Mouse (Mus musculus) embryonic facial prominence, embryonic 11.5 days (tissue): Measurements from ENCODE around the gene Etl4. TPM values are rescaled to one million over a fixed set of nuclear protein-coding genes. Genes with fewer than 3 reads are reported as not detected.

Experiments
- ATAC-seq: fragments of 200-750 bp; cut with Nextera tagmentation; replicated peaks from 2 replicates; pipeline ENCODE4 v1.8.0; 2017; ENCODE audit warnings: low read depth; ENCODE audit not compliant: insufficient number of reproducible peaks, low FRiP score, low TSS enrichment
- DNase-seq: peaks from one replicate; pipeline ENCODE4 v3.0.0-alpha.2; 2015; ENCODE audit warnings: low spot score
- H3K27ac ChIP-seq: fragments of 300-500 bp; sonication (generic); replicated peaks from 2 replicates; pipeline ENCODE4 v1.5.1; 2014; ENCODE audit warnings: mild to moderate bottlenecking, low read depth, low read length, control low read depth
- H3K27me3 ChIP-seq: fragments of 300-500 bp; sonication (generic); 2 replicates; pipeline ENCODE4 v1.6.1; 2014; ENCODE audit warnings: mild to moderate bottlenecking, low read length, moderate library complexity, mixed read lengths; ENCODE audit not compliant: control insufficient read depth, insufficient read depth
- H3K36me3 ChIP-seq: fragments of 300-500 bp; sonication (generic); replicated peaks from 2 replicates; pipeline ENCODE4 v1.6.1; 2014; ENCODE audit warnings: low read depth, mild to moderate bottlenecking, low read length, moderate library complexity, mixed read lengths; ENCODE audit not compliant: control insufficient read depth, insufficient read depth
- H3K4me1 ChIP-seq: fragments of 300-500 bp; sonication (generic); 2 replicates; pipeline ENCODE4 v1.6.1; 2014; ENCODE audit warnings: low read length, mixed read lengths; ENCODE audit not compliant: control insufficient read depth, insufficient read depth
- H3K4me2 ChIP-seq: fragments of 300-500 bp; sonication (generic); 2 replicates; pipeline ENCODE4 v1.6.1; 2014; ENCODE audit warnings: low read depth, mild to moderate bottlenecking, control low read depth, low read length, moderate library complexity
- H3K4me3 ChIP-seq: fragments of 300-500 bp; sonication (generic); 2 replicates; pipeline ENCODE4 v1.5.1; 2014; ENCODE audit warnings: low read depth, low read length, control low read depth
- H3K9ac ChIP-seq: fragments of 300-500 bp; sonication (generic); replicated peaks from 2 replicates; pipeline ENCODE4 v1.6.1; 2014; ENCODE audit warnings: mild to moderate bottlenecking, control low read depth, low read length
- H3K9me3 ChIP-seq: fragments of 300-500 bp; sonication (generic); replicated peaks from 2 replicates; pipeline ENCODE4 v1.6.1; 2016; ENCODE audit warnings: mild to moderate bottlenecking, low read length, inconsistent platforms, mixed read lengths; ENCODE audit not compliant: control insufficient read depth
- WGBS: fragments of 180-500 bp; shearing (Covaris S2); extraction: QIAGEN DNeasy Blood & Tissue Kit; methylation state at CpG from one replicate; pipeline ENCODE4 v1.1.7; 2014; 5-methylcytosine and 5-hydroxymethylcytosine counted together
- polyA plus RNA-seq: library from polyadenylated mRNA; unstranded; fragments of >200 nt; fragmentation: Nextera tagmentation; extraction: Ambion mirVana; gene quantifications from 2 replicates; pipeline ENCODE4 v1.2.1, GENCODE M21; 2014

Gene Etl4
- polyA plus RNA-seq, 1 experiment from 2014 or later: 23.5 TPM

GRCm38 (mm10) chr2:20507832-20508723 is 598.5 kb downstream of the Etl4 start:
- H3K27me3 ChIP-seq: no peaks in the 10 kb centered on the region

GRCm38 (mm10) chr2:20508724-20509052 is 599.1 kb downstream of the Etl4 start:
- H3K9me3 ChIP-seq: no peaks in the 10 kb centered on the region
- no peak overlapping the region for H3K27ac ChIP-seq
- no peak overlapping the region for H3K4me3 ChIP-seq
- H3K9ac ChIP-seq: no peak overlapping the region
- H3K4me2 ChIP-seq: no peak overlapping the region
- WGBS: 73% methylated on average over 3 of the region's 3 CpGs
- ATAC-seq (no peak), DNase-seq (no peak)
- H3K36me3 ChIP-seq: no peaks in the 10 kb centered on the region
- H3K27me3 ChIP-seq: no peaks in the 10 kb centered on the region
- no peaks in the 10 kb centered on the region for H3K4me1 ChIP-seq

More at GRCm38 (mm10) chr2:20507832-20508723, 598.5 kb downstream of the Etl4 start:
- no peak overlapping the region for H3K4me3 ChIP-seq
- DNase-seq (no peak), ATAC-seq (no peak)
- no peak overlapping the region for H3K9ac ChIP-seq
- 49% methylated on average over 6 of the region's 6 CpGs for WGBS
- H3K9me3 ChIP-seq: no peaks in the 10 kb centered on the region
- H3K27ac ChIP-seq: no peak overlapping the region
- no peak overlapping the region for H3K4me2 ChIP-seq
- H3K36me3 ChIP-seq: no peaks in the 10 kb centered on the region
- no peaks in the 10 kb centered on the region for H3K4me1 ChIP-seq

- WGBS: 74% methylated on average over 2 of the region's 2 CpGs
- no peak overlapping the region for H3K4me2 ChIP-seq
- no peaks in the 10 kb centered on the region for H3K27me3 ChIP-seq
- H3K36me3 ChIP-seq: no peaks in the 10 kb centered on the region
- DNase-seq (no peak), ATAC-seq (no peak)
- no peak overlapping the region for H3K27ac ChIP-seq
- no peaks in the 10 kb centered on the region for H3K9me3 ChIP-seq
- no peaks in the 10 kb centered on the region for H3K4me1 ChIP-seq
- H3K4me3 ChIP-seq: no peak overlapping the region
- H3K9ac ChIP-seq: no peak overlapping the region
Measured at GRCm38 (mm10) chr2:20510061-20510460, 600.5 kb downstream of the Etl4 start.

- no peaks in the 10 kb centered on the region for H3K27me3 ChIP-seq
- H3K9ac ChIP-seq: no peak overlapping the region
- no peak overlapping the region for H3K4me2 ChIP-seq
- no peak overlapping the region for H3K27ac ChIP-seq
- no peaks in the 10 kb centered on the region for H3K36me3 ChIP-seq
- no peaks in the 10 kb centered on the region for H3K4me1 ChIP-seq
- WGBS: 90% methylated on average over 8 of the region's 8 CpGs
- no peaks in the 10 kb centered on the region for H3K9me3 ChIP-seq
- ATAC-seq (no peak), DNase-seq (no peak)
- no peak overlapping the region for H3K4me3 ChIP-seq
Measured at GRCm38 (mm10) chr2:20516270-20516865, 606.8 kb downstream of the Etl4 start.

- H3K27me3 ChIP-seq: no peaks in the 10 kb centered on the region
- H3K36me3 ChIP-seq: no peaks in the 10 kb centered on the region
- WGBS: 90% methylated on average over 2 of the region's 2 CpGs
- no peaks in the 10 kb centered on the region for H3K4me1 ChIP-seq
- no peak for DNase-seq
- ATAC-seq: no peak
- H3K9ac ChIP-seq: no peak overlapping the region
- no peak overlapping the region for H3K27ac ChIP-seq
- H3K4me2 ChIP-seq: no peak overlapping the region
- H3K9me3 ChIP-seq: no peaks in the 10 kb centered on the region
- no peak overlapping the region for H3K4me3 ChIP-seq
Measured at GRCm38 (mm10) chr2:20517853-20518252, 608.3 kb downstream of the Etl4 start.

- Histone ChIP-seq H3K36me3 (no peaks in the 10 kb centered on the region), H3K9me3 (no peaks in the 10 kb centered on the region), H3K4me3 (no peak overlapping the region), H3K4me2 (no peak overlapping the region), H3K9ac (no peak overlapping the region), H3K27me3 (no peaks in the 10 kb centered on the region), H3K4me1 (no peaks in the 10 kb centered on the region), H3K27ac (no peak overlapping the region)
- DNase-seq (peak; percentile 10), ATAC-seq (no peak)
- 55% methylated on average over 2 of the region's 2 CpGs for WGBS
Measured at GRCm38 (mm10) chr2:20518506-20518905, 608.9 kb downstream of the Etl4 start.

- Histone ChIP-seq H3K9me3 (no peaks in the 10 kb centered on the region), H3K36me3 (no peaks in the 10 kb centered on the region), H3K4me1 (no peaks in the 10 kb centered on the region), H3K4me3 (peak overlapping the region; percentile 54), H3K4me2 (peak overlapping the region; percentile 81), H3K27me3 (no peaks in the 10 kb centered on the region), H3K9ac (peak overlapping the region; percentile 84), H3K27ac (peak overlapping the region; percentile 56)
- ATAC-seq (peak; percentile 81), DNase-seq (peak; percentile 72)
- under 1% methylated on average over 39 of the region's 39 CpGs for WGBS
Measured at GRCm38 (mm10) chr2:20519447-20520098, 610.0 kb downstream of the Etl4 start.

- Histone ChIP-seq H3K9ac (peak overlapping the region; percentile 84), H3K9me3 (no peaks in the 10 kb centered on the region), H3K36me3 (no peaks in the 10 kb centered on the region), H3K4me1 (no peaks in the 10 kb centered on the region), H3K27me3 (no peaks in the 10 kb centered on the region), H3K4me2 (peak overlapping the region; percentile 81), H3K27ac (0 out of 2 replicates have a peak overlapping the region, but pooled peaks have one; percentile 56), H3K4me3 (peak overlapping the region; percentile 54)
- ATAC-seq (peak; percentile 53; the same call in 1 of the 2 replicates), DNase-seq (peak; percentile 33)
- WGBS: 1% methylated on average over 12 of the region's 12 CpGs
Measured at GRCm38 (mm10) chr2:20520099-20520475, 610.5 kb downstream of the Etl4 start.
